Mouse (Mus musculus) embryonic facial prominence, embryonic 11.5 days (tissue): ENCODE measurements at regions not wholly inside any gene's neighbourhood (a gene's known extent, or its start where the extent isn't known, plus 50 kb on each side); places are given as distances from the start of the nearest gene placed in this dataset.

Source experiments
- ATAC-seq: fragments of 200-750 bp; cut with Nextera tagmentation; replicated peaks from 2 replicates; pipeline ENCODE4 v1.8.0; 2017; ENCODE audit warnings: low read depth; ENCODE audit not compliant: insufficient number of reproducible peaks, low FRiP score, low TSS enrichment
- DNase-seq: peaks from one replicate; pipeline ENCODE4 v3.0.0-alpha.2; 2015; ENCODE audit warnings: low spot score
- H3K27ac ChIP-seq: fragments of 300-500 bp; sonication (generic); replicated peaks from 2 replicates; pipeline ENCODE4 v1.5.1; 2014; ENCODE audit warnings: mild to moderate bottlenecking, low read depth, low read length, control low read depth
- H3K27me3 ChIP-seq: fragments of 300-500 bp; sonication (generic); 2 replicates; pipeline ENCODE4 v1.6.1; 2014; ENCODE audit warnings: mild to moderate bottlenecking, low read length, moderate library complexity, mixed read lengths; ENCODE audit not compliant: control insufficient read depth, insufficient read depth
- H3K36me3 ChIP-seq: fragments of 300-500 bp; sonication (generic); replicated peaks from 2 replicates; pipeline ENCODE4 v1.6.1; 2014; ENCODE audit warnings: low read depth, mild to moderate bottlenecking, low read length, moderate library complexity, mixed read lengths; ENCODE audit not compliant: control insufficient read depth, insufficient read depth
- H3K4me1 ChIP-seq: fragments of 300-500 bp; sonication (generic); 2 replicates; pipeline ENCODE4 v1.6.1; 2014; ENCODE audit warnings: low read length, mixed read lengths; ENCODE audit not compliant: control insufficient read depth, insufficient read depth
- H3K4me2 ChIP-seq: fragments of 300-500 bp; sonication (generic); 2 replicates; pipeline ENCODE4 v1.6.1; 2014; ENCODE audit warnings: low read depth, mild to moderate bottlenecking, control low read depth, low read length, moderate library complexity
- H3K4me3 ChIP-seq: fragments of 300-500 bp; sonication (generic); 2 replicates; pipeline ENCODE4 v1.5.1; 2014; ENCODE audit warnings: low read depth, low read length, control low read depth
- H3K9ac ChIP-seq: fragments of 300-500 bp; sonication (generic); replicated peaks from 2 replicates; pipeline ENCODE4 v1.6.1; 2014; ENCODE audit warnings: mild to moderate bottlenecking, control low read depth, low read length
- H3K9me3 ChIP-seq: fragments of 300-500 bp; sonication (generic); replicated peaks from 2 replicates; pipeline ENCODE4 v1.6.1; 2016; ENCODE audit warnings: mild to moderate bottlenecking, low read length, inconsistent platforms, mixed read lengths; ENCODE audit not compliant: control insufficient read depth
- WGBS: fragments of 180-500 bp; shearing (Covaris S2); extraction: QIAGEN DNeasy Blood & Tissue Kit; methylation state at CpG from one replicate; pipeline ENCODE4 v1.1.7; 2014; 5-methylcytosine and 5-hydroxymethylcytosine counted together

GRCm38 (mm10) chr1:76009601-76010000 lies 463.5 kb downstream of the Slc4a3 start:
- 5% methylated on average over 3 of the region's 3 CpGs for WGBS
- DNase-seq (peak; percentile 84), ATAC-seq (0 out of 2 replicates have a peak, but pooled peaks have one; percentile 18)
- Histone ChIP-seq H3K4me2 (no peak overlapping the region), H3K27ac (no peak overlapping the region), H3K36me3 (no peaks in the 10 kb centered on the region), H3K9me3 (no peaks in the 10 kb centered on the region), H3K27me3 (no peaks in the 10 kb centered on the region), H3K9ac (no peak overlapping the region), H3K4me3 (no peak overlapping the region), H3K4me1 (no peaks in the 10 kb centered on the region; the same call in none of the 2 replicates)

DNA sequence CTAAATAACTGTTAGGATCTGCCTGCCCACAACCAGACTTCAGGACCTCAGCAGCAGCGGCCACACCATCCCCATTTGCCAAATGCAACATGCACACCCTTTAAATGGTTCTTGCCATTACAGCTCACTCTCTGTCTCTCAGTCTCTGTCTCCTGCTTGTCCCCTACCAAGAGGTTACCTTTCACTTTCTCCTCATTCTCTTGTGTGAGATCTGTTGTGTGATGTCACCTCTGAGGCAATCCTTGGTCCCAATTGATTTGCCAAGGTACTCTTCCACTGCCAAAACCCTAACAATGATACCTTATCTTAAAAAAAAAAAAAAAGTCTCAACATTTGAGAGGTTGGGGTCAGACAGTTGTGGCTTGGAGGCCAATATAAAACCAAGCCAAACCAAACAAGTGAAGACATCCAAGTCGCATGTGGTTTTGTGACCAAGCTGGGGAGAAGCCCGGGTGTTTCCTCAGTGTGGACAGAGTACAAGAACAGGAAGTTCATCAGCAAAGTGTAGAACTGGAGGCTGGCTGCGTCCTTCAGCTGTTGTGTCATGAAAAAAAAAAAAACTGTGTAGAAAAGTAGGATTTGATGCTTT lies 464.2 kb downstream of the Slc4a3 start:
- H3K4me2 ChIP-seq = no peak overlapping the region
- no peaks in the 10 kb centered on the region for H3K36me3 ChIP-seq
- DNase-seq (no peak), ATAC-seq (no peak)
- no peak overlapping the region for H3K9ac ChIP-seq
- no peaks in the 10 kb centered on the region for H3K27me3 ChIP-seq
- no peaks in the 10 kb centered on the region for H3K9me3 ChIP-seq
- no peak overlapping the region for H3K4me3 ChIP-seq
- no peak overlapping the region for H3K27ac ChIP-seq
- 50% methylated on average over 4 of the region's 4 CpGs for WGBS
- H3K4me1 ChIP-seq = no peaks in the 10 kb centered on the region; the same call in none of the 2 replicates

DNA sequence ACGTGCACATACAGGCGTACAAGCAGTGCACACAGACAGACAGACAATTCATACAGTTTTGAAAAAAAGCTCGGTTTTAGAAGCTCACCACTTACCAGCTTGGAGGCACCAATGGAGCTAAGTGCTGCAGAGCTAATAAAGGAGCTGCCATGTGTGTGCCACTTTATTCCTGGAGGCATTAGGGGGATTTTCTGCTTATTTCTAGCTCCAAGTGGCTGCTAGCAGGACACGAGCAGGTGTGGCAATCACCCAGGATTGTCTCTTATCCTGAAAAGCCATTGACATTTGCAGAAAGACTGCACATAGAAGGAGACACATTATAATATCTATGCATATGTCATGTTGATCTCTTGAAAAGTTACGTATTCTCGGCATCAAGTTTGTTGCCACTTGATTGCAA lies 472.5 kb downstream of the Slc4a3 start:
- Histone ChIP-seq H3K27me3 (no peaks in the 10 kb centered on the region), H3K4me3 (no peak overlapping the region), H3K4me2 (no peak overlapping the region), H3K27ac (no peak overlapping the region), H3K4me1 (no peaks in the 10 kb centered on the region), H3K9ac (no peak overlapping the region), H3K36me3 (no peaks in the 10 kb centered on the region), H3K9me3 (no peaks in the 10 kb centered on the region)
- DNase-seq (no peak), ATAC-seq (no peak)
- 86% methylated on average over 6 of the region's 6 CpGs for WGBS

DNA sequence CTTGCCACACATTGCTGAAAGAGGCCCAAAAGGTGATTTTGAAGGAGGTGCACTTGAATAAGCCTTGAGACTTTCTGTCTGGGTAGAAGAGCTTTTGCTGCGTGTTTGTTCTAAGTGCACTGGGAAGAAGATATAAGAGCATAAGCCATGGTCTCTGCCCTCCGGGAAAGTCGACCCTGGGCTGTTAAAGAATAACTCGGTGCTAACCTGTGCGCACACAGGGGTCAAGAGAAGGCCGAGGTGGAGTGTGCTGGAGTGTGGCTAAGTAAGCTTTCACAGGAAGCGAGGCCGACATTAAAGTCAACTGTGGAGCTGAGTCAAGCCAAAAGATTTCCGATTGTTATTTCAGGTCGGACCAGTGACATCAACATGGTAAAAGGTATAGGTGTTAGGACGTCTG lies 473.0 kb downstream of the Slc4a3 start:
- no peak overlapping the region for H3K27ac ChIP-seq
- H3K4me3 ChIP-seq = no peak overlapping the region
- H3K4me2 ChIP-seq = no peak overlapping the region
- WGBS = 62% methylated on average over 11 of the region's 11 CpGs
- ATAC-seq (no peak), DNase-seq (no peak)
- no peaks in the 10 kb centered on the region for H3K9me3 ChIP-seq
- H3K4me1 ChIP-seq = no peaks in the 10 kb centered on the region
- H3K27me3 ChIP-seq = no peaks in the 10 kb centered on the region
- no peaks in the 10 kb centered on the region for H3K36me3 ChIP-seq
- no peak overlapping the region for H3K9ac ChIP-seq

- no peak overlapping the region for H3K27ac ChIP-seq
- no peaks in the 10 kb centered on the region for H3K27me3 ChIP-seq
- no peaks in the 10 kb centered on the region for H3K9me3 ChIP-seq
- no peak overlapping the region for H3K9ac ChIP-seq
- no peaks in the 10 kb centered on the region for H3K36me3 ChIP-seq
- 18% methylated on average over 3 of the region's 3 CpGs for WGBS
- no peaks in the 10 kb centered on the region for H3K4me1 ChIP-seq
- DNase-seq = peak; percentile 36
- H3K4me3 ChIP-seq = no peak overlapping the region
- no peak overlapping the region for H3K4me2 ChIP-seq
- ATAC-seq = no peak
These were observed 478.6 kb downstream of the Slc4a3 start for GRCm38 (mm10) chr1:76024650-76025049.

- no peak overlapping the region for H3K27ac ChIP-seq
- no peak overlapping the region for H3K4me3 ChIP-seq
- no peak for DNase-seq
- H3K27me3 ChIP-seq = no peaks in the 10 kb centered on the region
- no peak for ATAC-seq
- no peaks in the 10 kb centered on the region for H3K36me3 ChIP-seq
- H3K9me3 ChIP-seq = no peaks in the 10 kb centered on the region
- H3K4me2 ChIP-seq = no peak overlapping the region
- no peak overlapping the region for H3K9ac ChIP-seq
- no peaks in the 10 kb centered on the region for H3K4me1 ChIP-seq
- WGBS = 56% methylated on average over 4 of the region's 4 CpGs
These were observed 479.3 kb downstream of the Slc4a3 start for GRCm38 (mm10) chr1:76025389-76025788.

DNA sequence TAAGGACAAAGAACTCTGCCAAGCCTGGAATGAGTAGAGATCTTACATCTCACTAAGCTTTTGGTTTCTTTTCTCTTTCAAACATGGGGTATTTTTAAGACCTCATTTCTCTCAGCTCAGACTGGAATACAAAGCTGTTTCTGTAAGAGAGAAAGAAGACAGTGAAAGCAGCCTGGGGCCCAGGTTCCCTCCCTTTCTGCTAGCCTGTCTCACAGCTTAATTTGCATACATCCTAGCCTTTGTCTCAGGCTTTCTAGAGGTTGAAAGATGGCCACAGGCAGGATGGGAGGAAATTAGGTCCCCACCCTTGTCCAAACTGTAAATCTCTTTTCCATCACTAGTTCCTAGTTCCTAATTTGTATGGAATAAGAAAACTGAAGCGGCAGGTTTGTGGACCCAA lies 483.0 kb downstream of the Slc4a3 start:
- H3K36me3 ChIP-seq = no peaks in the 10 kb centered on the region
- H3K4me1 ChIP-seq = no peaks in the 10 kb centered on the region
- H3K9me3 ChIP-seq = no peaks in the 10 kb centered on the region
- H3K4me2 ChIP-seq = no peak overlapping the region
- no peak overlapping the region for H3K4me3 ChIP-seq
- DNase-seq = no peak
- WGBS = 56% methylated on average over 1 of the region's 1 CpGs
- H3K27ac ChIP-seq = no peak overlapping the region
- no peak for ATAC-seq
- no peak overlapping the region for H3K9ac ChIP-seq
- H3K27me3 ChIP-seq = no peaks in the 10 kb centered on the region

GRCm38 (mm10) chr1:76031171-76031922 lies 485.3 kb downstream of the Slc4a3 start:
- no peak overlapping the region for H3K4me3 ChIP-seq
- no peaks in the 10 kb centered on the region for H3K27me3 ChIP-seq
- 40% methylated on average over 11 of the region's 11 CpGs for WGBS
- no peak for ATAC-seq
- H3K27ac ChIP-seq = no peak overlapping the region
- H3K4me1 ChIP-seq = no peaks in the 10 kb centered on the region
- no peak overlapping the region for H3K9ac ChIP-seq
- no peaks in the 10 kb centered on the region for H3K9me3 ChIP-seq
- no peaks in the 10 kb centered on the region for H3K36me3 ChIP-seq
- peak; percentile 29 for DNase-seq
- H3K4me2 ChIP-seq = no peak overlapping the region
